Mouse (Mus musculus) hindbrain, embryonic 16.5 days (tissue): ENCODE data around the gene Slc26a3. TPM values are rescaled to one million over a fixed set of nuclear protein-coding genes. Genes with fewer than 3 reads are reported as not detected.
A peak's percentile ranks its signal among the peaks of the same experiment; 100 is the strongest.

Source experiments
- ATAC-seq: fragments of 200-750 bp; cut with Nextera tagmentation; 2 replicates; pipeline ENCODE4 v1.8.0; 2017; ENCODE audit warnings: moderate TSS enrichment, moderate library complexity
- H3K27ac ChIP-seq: fragments of 300-500 bp; sonication (generic); 2 replicates; pipeline ENCODE4 v1.5.1; 2014; ENCODE audit warnings: low read depth, mild to moderate bottlenecking, control low read depth, low read length, moderate library complexity
- H3K27me3 ChIP-seq: fragments of 300-500 bp; sonication (generic); replicated peaks from 2 replicates; pipeline ENCODE4 v1.6.1; 2014; ENCODE audit warnings: low read length; ENCODE audit not compliant: control insufficient read depth, insufficient read depth
- H3K36me3 ChIP-seq: fragments of 300-500 bp; sonication (generic); 2 replicates; pipeline ENCODE4 v1.6.1; 2014; ENCODE audit warnings: mild to moderate bottlenecking, low read length, moderate library complexity, mixed read lengths; ENCODE audit not compliant: control insufficient read depth, insufficient read depth
- H3K4me1 ChIP-seq: fragments of 300-500 bp; sonication (generic); 2 replicates; pipeline ENCODE4 v1.6.1; 2014; ENCODE audit warnings: low read depth, low read length; ENCODE audit not compliant: control insufficient read depth, insufficient read depth
- H3K4me2 ChIP-seq: fragments of 300-500 bp; sonication (generic); 2 replicates; pipeline ENCODE4 v1.6.1; 2014; ENCODE audit warnings: mild to moderate bottlenecking, low read length, control low read depth, moderate library complexity
- H3K4me3 ChIP-seq: fragments of 300-500 bp; sonication (generic); 2 replicates; pipeline ENCODE4 v1.5.1; 2014; ENCODE audit warnings: mild to moderate bottlenecking, low read length, control low read depth, moderate library complexity
- H3K9ac ChIP-seq: fragments of 300-500 bp; sonication (generic); 2 replicates; pipeline ENCODE4 v1.6.1; 2014; ENCODE audit warnings: low read depth, mild to moderate bottlenecking, control low read depth, low read length, moderate library complexity
- H3K9me3 ChIP-seq: fragments of 300-500 bp; sonication (generic); 2 replicates; pipeline ENCODE4 v1.6.1; 2014; ENCODE audit warnings: mild to moderate bottlenecking, low read length, moderate library complexity; ENCODE audit not compliant: control insufficient read depth
- WGBS: fragments of 180-500 bp; shearing (Covaris S2); extraction: QIAGEN DNeasy Blood & Tissue Kit; methylation state at CpG from one replicate; pipeline ENCODE4 v1.1.7; 2014; 5-methylcytosine and 5-hydroxymethylcytosine counted together
- polyA plus RNA-seq: library from polyadenylated mRNA; unstranded; fragments of >200 nt; fragmentation: Nextera tagmentation; extraction: Ambion mirVana; gene quantifications from 2 replicates; pipeline ENCODE4 v1.2.1, GENCODE M21; 2015

The Slc26a3 gene
- polyA plus RNA-seq, 1 experiment from 2014 or later: 0.11 TPM

- Histone ChIP-seq H3K4me2 (peak overlapping the region; percentile 93), H3K27ac (peak overlapping the region; percentile 95), H3K4me1 (peaks cover 12% of the 10 kb centered on the region), H3K9ac (peak overlapping the region; percentile 79), H3K4me3 (peak overlapping the region; percentile 62), H3K27me3 (no peaks in the 10 kb centered on the region), H3K36me3 (no peaks in the 10 kb centered on the region), H3K9me3 (no peaks in the 10 kb centered on the region)
- ATAC-seq: no peak
- 2% methylated on average over 12 of the region's 12 CpGs for WGBS
Observed at GRCm38 (mm10) chr12:31500196-31500595, 109.5 kb downstream of the Slc26a3 start.

- Histone ChIP-seq H3K4me2 (no peak overlapping the region), H3K9me3 (no peaks in the 10 kb centered on the region), H3K27ac (no peak overlapping the region), H3K9ac (no peak overlapping the region), H3K4me3 (no peak overlapping the region), H3K27me3 (no peaks in the 10 kb centered on the region), H3K4me1 (peaks cover 12% of the 10 kb centered on the region), H3K36me3 (no peaks in the 10 kb centered on the region)
- WGBS: 71% methylated on average over 4 of the region's 4 CpGs
- no peak for ATAC-seq
Observed at GRCm38 (mm10) chr12:31501266-31501665, 110.6 kb downstream of the Slc26a3 start.

- Histone ChIP-seq H3K4me2 (no peak overlapping the region), H3K9ac (no peak overlapping the region), H3K4me3 (no peak overlapping the region), H3K27me3 (no peaks in the 10 kb centered on the region), H3K4me1 (peaks cover 5% of the 10 kb centered on the region), H3K9me3 (no peaks in the 10 kb centered on the region), H3K36me3 (no peaks in the 10 kb centered on the region), H3K27ac (no peak overlapping the region)
- ATAC-seq: no peak
Observed at GRCm38 (mm10) chr12:31503211-31503610, 112.5 kb downstream of the Slc26a3 start.

- Histone ChIP-seq H3K9ac (no peak overlapping the region), H3K4me2 (no peak overlapping the region), H3K27me3 (no peaks in the 10 kb centered on the region), H3K36me3 (no peaks in the 10 kb centered on the region), H3K27ac (no peak overlapping the region), H3K4me1 (no peaks in the 10 kb centered on the region), H3K4me3 (no peak overlapping the region), H3K9me3 (no peaks in the 10 kb centered on the region)
- whole genome bisulfite sequencing: 45% methylated on average over 6 of the region's 6 CpGs
- ATAC-seq: no peak
Observed at GRCm38 (mm10) chr12:31507718-31508364, 117.2 kb downstream of the Slc26a3 start.

GRCm38 (mm10) chr12:31508496-31508895 lies 117.8 kb downstream of the Slc26a3 start:
- Histone ChIP-seq H3K9ac (no peak overlapping the region), H3K4me3 (no peak overlapping the region), H3K4me2 (no peak overlapping the region), H3K4me1 (no peaks in the 10 kb centered on the region), H3K36me3 (no peaks in the 10 kb centered on the region), H3K9me3 (no peaks in the 10 kb centered on the region), H3K27ac (no peak overlapping the region), H3K27me3 (no peaks in the 10 kb centered on the region)
- 88% methylated on average over 6 of the region's 6 CpGs for WGBS
- ATAC-seq: no peak

- Histone ChIP-seq H3K4me1 (no peaks in the 10 kb centered on the region), H3K9me3 (no peaks in the 10 kb centered on the region), H3K27ac (no peak overlapping the region), H3K27me3 (no peaks in the 10 kb centered on the region), H3K36me3 (no peaks in the 10 kb centered on the region), H3K9ac (no peak overlapping the region), H3K4me3 (no peak overlapping the region), H3K4me2 (no peak overlapping the region)
- 65% methylated on average over 5 of the region's 5 CpGs for WGBS
- ATAC-seq: no peak
Observed at GRCm38 (mm10) chr12:31511218-31511617, 120.5 kb downstream of the Slc26a3 start.

GRCm38 (mm10) chr12:31512634-31513411 lies 122.2 kb downstream of the Slc26a3 start:
- Histone ChIP-seq H3K9me3 (no peaks in the 10 kb centered on the region), H3K4me1 (no peaks in the 10 kb centered on the region), H3K4me3 (no peak overlapping the region), H3K36me3 (no peaks in the 10 kb centered on the region), H3K9ac (no peak overlapping the region), H3K4me2 (no peak overlapping the region), H3K27ac (no peak overlapping the region), H3K27me3 (no peaks in the 10 kb centered on the region)
- 92% methylated on average over 14 of the region's 14 CpGs for WGBS
- ATAC-seq: no peak

GRCm38 (mm10) chr12:31513724-31514503 lies 123.2 kb downstream of the Slc26a3 start:
- Histone ChIP-seq H3K9me3 (no peaks in the 10 kb centered on the region), H3K4me2 (no peak overlapping the region), H3K27ac (no peak overlapping the region), H3K9ac (no peak overlapping the region), H3K4me3 (no peak overlapping the region), H3K4me1 (no peaks in the 10 kb centered on the region), H3K36me3 (no peaks in the 10 kb centered on the region), H3K27me3 (no peaks in the 10 kb centered on the region)
- 82% methylated on average over 6 of the region's 6 CpGs for WGBS
- ATAC-seq: no peak

GRCm38 (mm10) chr12:31520119-31520518 lies 129.4 kb downstream of the Slc26a3 start:
- H3K36me3 ChIP-seq: no peaks in the 10 kb centered on the region
- H3K27me3 ChIP-seq: no peaks in the 10 kb centered on the region
- no peak for ATAC-seq
- H3K4me1 ChIP-seq: no peaks in the 10 kb centered on the region
- H3K9me3 ChIP-seq: no peaks in the 10 kb centered on the region
- H3K27ac ChIP-seq: no peak overlapping the region
- H3K4me3 ChIP-seq: no peak overlapping the region
- WGBS: 65% methylated on average over 6 of the region's 6 CpGs
- H3K9ac ChIP-seq: no peak overlapping the region
- H3K4me2 ChIP-seq: no peak overlapping the region
